Mouse (Mus musculus): ENCODE measurements around the gene Gm20458.

DNA sequence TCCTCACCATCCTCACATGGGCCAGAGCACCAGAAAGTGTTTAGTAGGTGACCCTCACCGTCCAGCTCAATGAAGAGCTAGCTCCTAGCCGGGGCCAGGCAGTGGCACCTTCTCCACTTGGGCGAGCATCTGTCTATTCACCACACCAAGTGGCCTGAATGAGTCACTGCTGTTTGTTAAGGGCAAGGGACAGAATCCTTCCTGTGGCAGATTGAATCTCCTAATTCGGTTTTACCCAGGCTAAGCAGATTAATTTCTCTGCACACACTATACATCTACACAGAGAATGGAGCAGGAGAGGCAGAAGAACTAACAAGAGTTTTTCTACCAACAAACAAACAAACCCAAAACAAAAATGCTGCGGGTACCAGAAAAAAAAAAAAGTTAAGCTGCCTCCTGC is 33.8 kb upstream of the Gm20458 start:
- TF ChIP-seq CTCF (IDR thresholded peaks at IDR 0.05): no peak
- TF ChIP-seq POLR2A (IDR thresholded peaks at IDR 0.05; ENCODE audit: insufficient read depth, low read depth, low read length): no peak
- no peak for TF ChIP-seq EP300 (IDR thresholded peaks at IDR 0.05; ENCODE audit: insufficient read depth, low read depth, low read length)

Measured in heart, adult 2 months (tissue).